15 mouse cellular contexts compared by ENCODE assay signal in the genomic region with DNA sequence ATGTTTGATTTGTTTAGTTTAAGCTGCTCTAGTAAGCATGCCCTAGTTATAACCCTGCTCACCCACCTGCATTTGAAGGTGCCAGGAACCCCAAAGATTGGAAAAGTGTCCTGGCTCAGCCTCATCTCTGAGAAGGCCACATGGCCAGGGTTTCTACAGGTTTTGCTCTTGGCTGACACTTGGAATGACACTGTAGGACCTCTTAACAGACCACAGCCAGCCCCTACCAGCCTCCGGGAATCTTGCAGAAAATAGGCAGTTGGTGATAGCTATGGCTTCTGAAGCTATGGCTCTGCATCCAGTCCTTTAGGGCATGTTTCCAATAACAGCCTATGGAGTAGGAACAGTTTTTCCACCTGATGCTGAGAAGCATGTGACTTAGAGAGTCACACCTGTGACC.
"Had no signal": no experiment of that assay in that cellular context is flagged by ENCODE, and none has a peak within 500 bp of the region (broad histone marks: within the 10 kb centered on the region; RNA-seq: fewer than 3 reads in every experiment).

No protein-coding gene starts in this region.

- H3K9me3 ChIP-seq: limb, embryonic 12.5 days; liver, embryonic 13.5 days; lung, embryonic 15.5 days; midbrain, embryonic 13.5 days; neural tube, embryonic 15.5 days had no signal

- H3K36me3 ChIP-seq: limb, embryonic 12.5 days; liver, embryonic 13.5 days; lung, embryonic 15.5 days; midbrain, embryonic 13.5 days; neural tube, embryonic 15.5 days had no signal

- H3K27ac ChIP-seq: limb, embryonic 12.5 days; liver, embryonic 13.5 days; midbrain, embryonic 13.5 days; neural tube, embryonic 15.5 days; stomach, postnatal 0 days had no signal

- H3K27me3 ChIP-seq: liver, embryonic 13.5 days; lung, embryonic 15.5 days; midbrain, embryonic 13.5 days; neural tube, embryonic 15.5 days had no signal

- ATAC-seq: liver, postnatal 0 days; midbrain, embryonic 13.5 days had no signal

- H3K4me3 ChIP-seq: limb, embryonic 12.5 days; liver, embryonic 13.5 days; lung, embryonic 15.5 days; midbrain, embryonic 13.5 days; myocyte; neural tube, embryonic 15.5 days had no signal

- DNase-seq: kidney, postnatal 25 days; layer of hippocampus, postnatal 36 days; liver; liver, embryonic 13.5 days; liver, postnatal 0 days; right cerebral cortex, adult 18-20 months; right cerebral cortex, postnatal 25 days; thymus, adult 18-20 months; thymus, postnatal 25 days had no signal

- H3K4me2 ChIP-seq: limb, embryonic 12.5 days; liver, embryonic 13.5 days; lung, embryonic 15.5 days; midbrain, embryonic 13.5 days; neural tube, embryonic 15.5 days had no signal

- H3K9ac ChIP-seq: limb, embryonic 12.5 days; liver, embryonic 13.5 days; liver, postnatal 0 days; lung, embryonic 15.5 days; midbrain, embryonic 13.5 days; neural tube, embryonic 15.5 days had no signal

- H3K4me1 ChIP-seq: midbrain, embryonic 13.5 days; neural tube, embryonic 15.5 days had no signal
